ENCODE assay signal across 13 mouse cellular contexts in the genomic region with DNA sequence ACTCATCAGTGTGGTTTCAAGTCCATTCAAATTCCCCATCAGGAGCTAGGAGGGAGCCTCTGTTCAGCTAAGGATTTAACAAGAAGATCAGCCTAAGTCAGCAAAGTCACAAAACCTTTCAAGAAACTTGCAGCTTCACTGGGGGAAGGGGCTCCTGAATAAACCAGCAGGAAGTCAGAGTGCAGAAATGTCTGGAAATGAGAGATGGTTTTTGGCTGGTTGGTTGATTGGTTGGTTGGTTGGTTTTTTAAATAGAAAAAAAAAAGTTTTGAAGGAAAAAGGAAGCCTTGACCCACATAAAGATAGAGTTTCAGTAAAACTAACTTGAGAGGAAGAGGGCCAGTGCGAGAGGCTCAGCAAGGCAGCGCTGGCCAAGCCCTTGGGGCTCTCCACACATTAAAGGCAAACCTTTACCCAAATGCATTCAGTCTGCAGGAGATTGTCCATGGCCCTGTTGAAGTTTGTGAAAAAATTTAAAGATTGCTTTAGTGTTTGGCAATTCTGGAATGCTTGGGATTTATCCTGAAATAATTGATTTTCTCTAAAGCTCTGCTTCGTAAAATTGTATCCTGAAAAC. TPM values are rescaled to one million over a fixed set of nuclear protein-coding genes. Genes with fewer than 3 reads are reported as not detected.
DNase-seq lines count a peak whose midpoint lies in the region; ATAC-seq lines count a peak whose summit lies in the region.
"Had no signal": no experiment of that assay in that cellular context is flagged by ENCODE, and none has a peak within 500 bp of the region (broad histone marks: within the 10 kb centered on the region; RNA-seq: fewer than 3 reads in every experiment).

No protein-coding gene starts in this region.

- H3K36me3 ChIP-seq in forebrain, embryonic 10.5 days (replicated peaks), result no peaks in the 10 kb centered on the region
- no peaks in the 10 kb centered on the region for H3K36me3 ChIP-seq in forebrain, embryonic 14.5 days (ENCODE audit: control insufficient read depth, insufficient read depth, low read length)
- H3K36me3 ChIP-seq in kidney, embryonic 15.5 days, result no peaks in the 10 kb centered on the region
- H3K36me3 ChIP-seq in limb, embryonic 12.5 days, result no peaks in the 10 kb centered on the region

- peaks cover under 1% of the 10 kb centered on the region; the same call in 1 of the 2 replicates for H3K9me3 ChIP-seq in forebrain, embryonic 10.5 days
- H3K9me3 ChIP-seq in forebrain, embryonic 14.5 days (replicated peaks; ENCODE audit: control insufficient read depth, low read length), result no peaks in the 10 kb centered on the region
- H3K9me3 ChIP-seq in kidney, embryonic 15.5 days (replicated peaks), result no peaks in the 10 kb centered on the region
- no peaks in the 10 kb centered on the region for H3K9me3 ChIP-seq in limb, embryonic 12.5 days
- H3K9me3 ChIP-seq: megakaryocyte, embryonic 14.5 days had no signal

- peaks cover 50% of the 10 kb centered on the region for H3K4me1 ChIP-seq in forebrain, embryonic 10.5 days
- H3K4me1 ChIP-seq in forebrain, embryonic 14.5 days (ENCODE audit: control insufficient read depth, insufficient read depth, low read length), result peaks cover 36% of the 10 kb centered on the region
- H3K4me1 ChIP-seq in kidney, embryonic 15.5 days, result peaks cover 53% of the 10 kb centered on the region
- peaks cover 59% of the 10 kb centered on the region for H3K4me1 ChIP-seq in limb, embryonic 12.5 days (replicated peaks)

- no peak for ATAC-seq in forebrain, embryonic 14.5 days
- ATAC-seq in kidney, embryonic 15.5 days (replicated peaks; ENCODE audit: low FRiP score), result no peak
- ATAC-seq in limb, embryonic 12.5 days (ENCODE audit: insufficient number of reproducible peaks, insufficient read depth, low FRiP score, low TSS enrichment, low read depth), result no peak

- H3K4me2 ChIP-seq in forebrain, embryonic 14.5 days (ENCODE audit: low read length), result no peak overlapping the region
- no peak overlapping the region for H3K4me2 ChIP-seq in kidney, embryonic 15.5 days
- no peak overlapping the region for H3K4me2 ChIP-seq in limb, embryonic 12.5 days

- no peaks in the 10 kb centered on the region for H3K27me3 ChIP-seq in forebrain, embryonic 10.5 days (ENCODE audit: poor library complexity, severe bottlenecking)
- no peaks in the 10 kb centered on the region for H3K27me3 ChIP-seq in forebrain, embryonic 14.5 days (replicated peaks; ENCODE audit: control insufficient read depth, insufficient read depth, low read length)
- H3K27me3 ChIP-seq in kidney, embryonic 15.5 days, result no peaks in the 10 kb centered on the region
- H3K27me3 ChIP-seq in limb, embryonic 12.5 days, result no peaks in the 10 kb centered on the region

- H3K27ac ChIP-seq in forebrain, embryonic 10.5 days, result peak overlapping the region; percentile 87
- no peak overlapping the region for H3K27ac ChIP-seq in forebrain, embryonic 14.5 days (ENCODE audit: low read depth, low read length)
- peak overlapping the region; percentile 89 for H3K27ac ChIP-seq in kidney, embryonic 15.5 days
- H3K27ac ChIP-seq in limb, embryonic 12.5 days, result peak overlapping the region; percentile 99

- WGBS in forebrain, embryonic 10.5 days, result 64% methylated on average over 3 of the region's 3 CpGs
- 81% methylated on average over 3 of the region's 3 CpGs for WGBS in forebrain, embryonic 14.5 days
- 33% methylated on average over 3 of the region's 3 CpGs for WGBS in kidney, embryonic 15.5 days
- 42% methylated on average over 3 of the region's 3 CpGs for WGBS in limb, embryonic 12.5 days

- H3K4me3 ChIP-seq in forebrain, embryonic 10.5 days, result no peak overlapping the region
- no peak overlapping the region for H3K4me3 ChIP-seq in forebrain, embryonic 14.5 days (ENCODE audit: low read depth, low read length)
- H3K4me3 ChIP-seq in kidney, embryonic 15.5 days (replicated peaks), result no peak overlapping the region
- no peak overlapping the region for H3K4me3 ChIP-seq in limb, embryonic 12.5 days (replicated peaks)
- H3K4me3 ChIP-seq: megakaryocyte, embryonic 14.5 days; myocyte had no signal

- DNase-seq in forebrain, embryonic 10.5 days (ENCODE audit: extremely low spot score, low spot score), result peak; percentile 15
- DNase-seq in forebrain, embryonic 14.5 days (ENCODE audit: low spot score), result no peak
- no peak for DNase-seq in kidney, postnatal 10 days
- DNase-seq in Muller cell, postnatal 12 days (ENCODE audit: inconsistent ontology term), result peak; percentile 35
- DNase-seq in layer of hippocampus, adult 9-11 months, result no peak
- DNase-seq in adrenal gland, postnatal 14 days, result no peak
- DNase-seq: cerebellum, adult 2 months; kidney, adult 11 months; liver had no signal

- no peak overlapping the region for H3K9ac ChIP-seq in forebrain, embryonic 14.5 days (ENCODE audit: low read length)
- no peak overlapping the region for H3K9ac ChIP-seq in kidney, embryonic 15.5 days
- H3K9ac ChIP-seq in limb, embryonic 12.5 days (replicated peaks), result no peak overlapping the region

RNA-seq across cellular contexts. Expression of a gene that starts 18.9 kb away (rescaled TPM):
- polyA plus RNA-seq in forebrain, embryonic 10.5 days (2016; fragmentation: Nextera tagmentation; extraction: Ambion mirVana), result 52.9 and 56.2 TPM in 2 replicates
- 37.8 and 41.8 TPM in 2 replicates for polyA plus RNA-seq in forebrain, embryonic 14.5 days (2014; fragmentation: Nextera tagmentation; extraction: Ambion mirVana)
- polyA plus RNA-seq in kidney, embryonic 15.5 days (2015; fragmentation: Nextera tagmentation; extraction: Ambion mirVana), result 59.3 and 61.7 TPM in 2 replicates
- 52.6 and 53.7 TPM in 2 replicates for polyA plus RNA-seq in limb, embryonic 12.5 days (2016; fragmentation: Nextera tagmentation; extraction: Ambion mirVana)
- total RNA-seq in adrenal gland, postnatal 14 days (2021), result 37.7 and 40.3 TPM in 2 replicates

RNA-seq across cellular contexts. Expression of a gene that starts 19.1 kb away (rescaled TPM):
- polyA plus RNA-seq in forebrain, embryonic 10.5 days (2016; fragmentation: Nextera tagmentation; extraction: Ambion mirVana), result 158 and 163 TPM in 2 replicates
- polyA plus RNA-seq in forebrain, embryonic 14.5 days (2014; fragmentation: Nextera tagmentation; extraction: Ambion mirVana), result 156 and 194 TPM in 2 replicates
- 197 and 211 TPM in 2 replicates for polyA plus RNA-seq in kidney, embryonic 15.5 days (2015; fragmentation: Nextera tagmentation; extraction: Ambion mirVana)
- 196 and 209 TPM in 2 replicates for polyA plus RNA-seq in limb, embryonic 12.5 days (2016; fragmentation: Nextera tagmentation; extraction: Ambion mirVana)
- total RNA-seq in adrenal gland, postnatal 14 days (2021), result 286 and 307 TPM in 2 replicates

Comparison
In these comparisons a context has a peak if more than half of its experiments do, and no peak if none do; other contexts are left out.
1. DNase-seq: peak in forebrain, embryonic 10.5 days (single experiment) and Muller cell, postnatal 12 days (single experiment); none in forebrain, embryonic 14.5 days (single experiment), kidney, postnatal 10 days (single experiment), layer of hippocampus, adult 9-11 months (single experiment) and adrenal gland, postnatal 14 days (single experiment).